Mouse (Mus musculus) limb, embryonic 15.5 days (tissue): Measurements from ENCODE around the gene Adssl1. TPM values are rescaled to one million over a fixed set of nuclear protein-coding genes. Genes with fewer than 3 reads are reported as not detected.
A peak's percentile ranks its signal among the peaks of the same experiment; 100 is the strongest.

Experiments used
- ATAC-seq: fragments of 200-750 bp; cut with Nextera tagmentation; 2 replicates; pipeline ENCODE4 v1.8.0; 2017; ENCODE audit warnings: low read depth, moderate TSS enrichment; ENCODE audit not compliant: insufficient number of reproducible peaks, low FRiP score, low TSS enrichment
- H3K27ac ChIP-seq: fragments of 300-500 bp; sonication (generic); 2 replicates; pipeline ENCODE4 v1.5.1; 2015; ENCODE audit warnings: moderate library complexity, mild to moderate bottlenecking, inconsistent platforms
- H3K27me3 ChIP-seq: fragments of 300-500 bp; sonication (generic); 2 replicates; pipeline ENCODE4 v1.6.1; 2015; ENCODE audit warnings: inconsistent platforms
- H3K36me3 ChIP-seq: fragments of 300-500 bp; sonication (generic); 2 replicates; pipeline ENCODE4 v1.6.1; 2015; ENCODE audit warnings: inconsistent platforms
- H3K4me1 ChIP-seq: fragments of 300-500 bp; sonication (generic); 2 replicates; pipeline ENCODE4 v1.6.1; 2015; ENCODE audit warnings: inconsistent platforms
- H3K4me2 ChIP-seq: fragments of 300-500 bp; sonication (generic); 2 replicates; pipeline ENCODE4 v1.6.1; 2015; ENCODE audit warnings: mild to moderate bottlenecking, inconsistent platforms
- H3K4me3 ChIP-seq: fragments of 300-500 bp; sonication (generic); 2 replicates; pipeline ENCODE4 v1.5.1; 2015; ENCODE audit warnings: mild to moderate bottlenecking, inconsistent platforms
- H3K9ac ChIP-seq: fragments of 300-500 bp; sonication (generic); 2 replicates; pipeline ENCODE4 v1.6.1; 2015; ENCODE audit warnings: inconsistent platforms
- H3K9me3 ChIP-seq: fragments of 300-500 bp; sonication (generic); 2 replicates; pipeline ENCODE4 v1.6.1; 2016; ENCODE audit warnings: inconsistent platforms
- WGBS: fragments of 180-500 bp; shearing (Covaris S2); methylation state at CpG from one replicate; pipeline ENCODE4 v1.1.7; 2015; 5-methylcytosine and 5-hydroxymethylcytosine counted together
- polyA plus RNA-seq: library from polyadenylated mRNA; unstranded; fragments of >200 nt; fragmentation: Nextera tagmentation; extraction: Ambion mirVana; gene quantifications from 2 replicates; pipeline ENCODE4 v1.2.1, GENCODE M21; 2015

Adssl1 gene
- polyA plus RNA-seq, 1 experiment from 2014 or later = 11.6 TPM

- ATAC-seq = peak; percentile 50; the same call in 1 of the 2 replicates
- H3K27ac ChIP-seq = peak overlapping the region; percentile 33
- peaks cover 25% of the 10 kb centered on the region for H3K4me1 ChIP-seq
- peak overlapping the region; percentile 45 for H3K4me2 ChIP-seq
- 33% methylated on average over 19 of the region's 19 CpGs for WGBS
- no peaks in the 10 kb centered on the region for H3K27me3 ChIP-seq
- H3K9ac ChIP-seq = 0 out of 2 replicates have a peak overlapping the region, but pooled peaks have one; percentile 18
- no peaks in the 10 kb centered on the region for H3K36me3 ChIP-seq
- H3K4me3 ChIP-seq = peak overlapping the region; percentile 28
- no peaks in the 10 kb centered on the region for H3K9me3 ChIP-seq
Measured at GRCm38 (mm10) chr12:112628928-112629721, 9.3 kb downstream of the Adssl1 start.

DNA sequence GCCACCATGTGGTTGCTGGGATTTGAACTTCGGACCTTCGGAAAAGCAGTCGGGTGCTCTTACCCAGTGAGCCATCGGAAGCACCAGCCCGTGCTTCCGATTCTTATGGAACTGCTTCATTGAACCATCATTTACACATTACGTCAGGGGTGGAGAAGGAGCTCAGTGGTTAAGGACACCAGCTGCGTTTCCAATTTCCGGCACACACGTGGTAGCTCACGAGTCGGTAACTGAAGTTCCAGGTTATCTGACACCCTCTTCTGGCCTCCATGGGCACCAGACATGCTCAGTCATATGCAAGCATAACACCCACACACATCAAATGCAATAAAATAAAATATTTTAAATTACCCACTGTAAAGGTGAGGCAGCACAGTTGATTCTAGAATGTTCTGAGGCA, 10.2 kb downstream of the Adssl1 start:
- Histone ChIP-seq H3K36me3 (no peaks in the 10 kb centered on the region), H3K9ac (no peak overlapping the region), H3K4me2 (no peak overlapping the region), H3K27me3 (no peaks in the 10 kb centered on the region), H3K4me1 (peaks cover 25% of the 10 kb centered on the region), H3K9me3 (no peaks in the 10 kb centered on the region), H3K4me3 (no peak overlapping the region), H3K27ac (no peak overlapping the region)
- WGBS = 92% methylated on average over 12 of the region's 12 CpGs
- ATAC-seq = no peak

GRCm38 (mm10) chr12:112630796-112631195, 11.0 kb downstream of the Adssl1 start:
- WGBS = 87% methylated on average over 5 of the region's 5 CpGs
- Histone ChIP-seq H3K4me3 (no peak overlapping the region), H3K9me3 (no peaks in the 10 kb centered on the region), H3K27me3 (no peaks in the 10 kb centered on the region), H3K27ac (no peak overlapping the region), H3K36me3 (no peaks in the 10 kb centered on the region), H3K4me2 (no peak overlapping the region), H3K4me1 (peaks cover 25% of the 10 kb centered on the region), H3K9ac (no peak overlapping the region)
- ATAC-seq = no peak

DNA sequence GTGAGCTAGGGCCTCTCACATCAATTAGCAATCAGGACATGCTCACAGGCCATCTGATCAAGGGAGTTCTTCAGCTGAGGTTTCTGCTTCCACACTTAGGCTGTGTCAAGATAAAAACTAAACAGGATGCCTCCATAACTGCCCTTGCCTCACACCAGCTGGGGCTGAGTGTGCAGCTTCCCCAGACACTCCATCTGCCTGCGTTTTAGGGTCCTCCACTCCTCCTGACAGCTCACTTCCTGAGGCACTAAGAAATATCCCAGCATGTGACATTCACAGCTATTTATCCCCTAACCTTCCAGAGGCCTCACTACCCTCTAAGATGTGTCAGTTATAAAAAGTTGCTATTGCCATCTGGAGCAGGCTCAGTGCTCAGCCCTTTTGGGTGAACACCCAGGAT, 11.6 kb downstream of the Adssl1 start:
- ATAC-seq = no peak

DNA sequence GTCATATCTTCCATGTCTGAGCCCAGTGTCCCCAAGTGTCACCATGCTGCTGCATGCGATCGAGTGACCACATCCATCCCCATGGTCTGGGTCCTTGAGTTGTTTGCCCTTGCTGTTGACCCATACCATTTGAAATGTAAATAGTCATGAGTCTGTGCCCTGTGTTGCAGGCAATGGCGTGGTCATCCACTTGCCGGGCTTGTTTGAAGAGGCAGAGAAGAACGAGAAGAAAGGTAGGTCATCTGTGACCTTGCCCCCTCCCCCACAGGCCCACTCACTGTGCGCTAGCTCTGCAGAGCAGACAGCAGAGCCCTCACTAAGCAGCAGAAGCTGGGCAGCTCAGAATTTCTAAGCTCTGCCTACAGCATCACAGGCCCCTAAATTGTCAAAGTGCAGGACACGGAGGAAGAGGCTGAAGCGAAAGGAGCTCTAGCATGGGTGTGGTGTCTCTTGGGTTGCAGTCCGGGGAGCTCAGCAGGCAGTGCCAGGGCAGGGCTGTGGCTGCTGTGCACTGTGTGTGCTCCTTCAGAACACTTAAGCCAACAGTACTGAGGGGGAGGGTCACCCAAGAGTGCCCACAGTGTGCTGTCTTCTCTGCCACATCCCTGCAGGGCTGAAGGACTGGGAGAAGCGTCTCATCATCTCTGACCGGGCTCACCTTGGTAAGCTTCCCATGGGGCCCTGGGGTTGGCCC, 12.4 kb downstream of the Adssl1 start:
- Histone ChIP-seq H3K36me3 (no peaks in the 10 kb centered on the region), H3K27ac (no peak overlapping the region), H3K9ac (no peak overlapping the region), H3K4me1 (peaks cover 15% of the 10 kb centered on the region), H3K9me3 (no peaks in the 10 kb centered on the region), H3K4me2 (no peak overlapping the region), H3K4me3 (no peak overlapping the region), H3K27me3 (no peaks in the 10 kb centered on the region)
- WGBS = 78% methylated on average over 11 of the region's 11 CpGs
- no peak for ATAC-seq

More for the DNA sequence above, 11.6 kb downstream of the Adssl1 start:
- H3K27me3 ChIP-seq = no peaks in the 10 kb centered on the region
- H3K4me1 ChIP-seq = peaks cover 19% of the 10 kb centered on the region
- H3K4me3 ChIP-seq = no peak overlapping the region
- WGBS = 15% methylated on average over 1 of the region's 1 CpGs
- H3K9ac ChIP-seq = no peak overlapping the region
- H3K4me2 ChIP-seq = no peak overlapping the region
- no peak overlapping the region for H3K27ac ChIP-seq
- H3K9me3 ChIP-seq = no peaks in the 10 kb centered on the region
- H3K36me3 ChIP-seq = no peaks in the 10 kb centered on the region

DNA sequence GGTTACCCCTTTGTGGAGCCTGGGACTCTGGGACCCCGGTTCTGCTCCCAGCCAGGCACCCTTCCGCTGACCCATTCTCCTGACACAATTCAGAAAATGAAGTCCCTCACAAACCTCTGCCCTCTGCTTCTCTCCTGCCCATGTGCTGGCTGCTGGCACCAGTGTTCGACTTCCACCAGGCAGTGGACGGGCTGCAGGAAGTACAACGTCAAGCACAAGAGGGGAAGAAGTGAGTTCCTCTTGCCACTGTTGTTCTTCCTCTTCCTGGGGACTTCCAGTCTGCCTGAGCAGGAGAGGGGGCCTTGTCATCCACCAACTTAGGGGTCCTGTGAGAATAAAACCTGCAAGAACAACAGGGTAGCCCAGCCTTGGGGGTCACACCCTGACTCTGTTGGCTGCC, 13.1 kb downstream of the Adssl1 start:
- Histone ChIP-seq H3K27ac (no peak overlapping the region), H3K9ac (no peak overlapping the region), H3K27me3 (no peaks in the 10 kb centered on the region), H3K36me3 (no peaks in the 10 kb centered on the region), H3K4me2 (no peak overlapping the region), H3K9me3 (no peaks in the 10 kb centered on the region), H3K4me1 (peaks cover 15% of the 10 kb centered on the region), H3K4me3 (no peak overlapping the region)
- 82% methylated on average over 5 of the region's 5 CpGs for WGBS
- ATAC-seq = no peak

DNA sequence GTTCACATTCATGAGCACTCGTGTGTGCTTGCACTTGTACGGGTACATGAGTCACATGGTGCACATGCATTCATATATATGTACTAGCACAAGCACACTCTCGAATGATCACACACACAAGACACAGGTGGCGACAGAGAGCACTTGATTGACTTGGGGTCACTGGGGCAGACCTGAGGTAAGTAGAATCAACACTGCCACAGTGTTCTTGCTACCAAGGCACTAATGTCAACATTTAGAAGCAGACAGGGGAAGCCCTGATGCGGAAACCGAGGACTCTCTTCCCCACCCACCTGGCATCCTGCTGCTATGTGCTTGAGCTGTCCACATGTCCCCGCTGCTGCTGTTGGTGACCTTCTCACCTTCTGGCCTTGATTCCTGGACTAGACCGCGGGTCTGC, 13.8 kb downstream of the Adssl1 start:
- no peaks in the 10 kb centered on the region for H3K9me3 ChIP-seq
- no peaks in the 10 kb centered on the region for H3K27me3 ChIP-seq
- ATAC-seq = no peak
- no peak overlapping the region for H3K4me3 ChIP-seq
- no peak overlapping the region for H3K9ac ChIP-seq
- no peaks in the 10 kb centered on the region for H3K36me3 ChIP-seq
- no peak overlapping the region for H3K27ac ChIP-seq
- 75% methylated on average over 9 of the region's 9 CpGs for WGBS
- peaks cover 7% of the 10 kb centered on the region for H3K4me1 ChIP-seq
- H3K4me2 ChIP-seq = no peak overlapping the region

GRCm38 (mm10) chr12:112639526-112639925, 19.7 kb downstream of the Adssl1 start:
- Histone ChIP-seq H3K4me2 (no peak overlapping the region), H3K27me3 (no peaks in the 10 kb centered on the region), H3K9me3 (no peaks in the 10 kb centered on the region), H3K27ac (no peak overlapping the region), H3K9ac (no peak overlapping the region), H3K4me3 (no peak overlapping the region), H3K4me1 (0 out of 2 replicates have a peak, but pooled peaks cover 3% of the 10 kb centered on the region), H3K36me3 (no peaks in the 10 kb centered on the region)
- ATAC-seq = no peak
- 77% methylated on average over 10 of the region's 10 CpGs for WGBS

- Histone ChIP-seq H3K4me3 (no peak overlapping the region), H3K27ac (no peak overlapping the region), H3K9ac (no peak overlapping the region), H3K4me1 (peaks cover 23% of the 10 kb centered on the region), H3K4me2 (no peak overlapping the region), H3K27me3 (no peaks in the 10 kb centered on the region), H3K36me3 (peaks cover 11% of the 10 kb centered on the region), H3K9me3 (no peaks in the 10 kb centered on the region)
- no peak for ATAC-seq
- 87% methylated on average over 6 of the region's 6 CpGs for whole genome bisulfite sequencing
Measured at GRCm38 (mm10) chr12:112643126-112643525, 23.3 kb downstream of the Adssl1 start.

GRCm38 (mm10) chr12:112644180-112644854, 24.5 kb downstream of the Adssl1 start, which contains the start of gene Siva1:
Gene Siva1 (plus strand): TSS chr12:112644679.
- H3K9ac ChIP-seq = peak within 1 kb of the TSS; percentile 59
- no peaks in the 10 kb centered on the region for H3K27me3 ChIP-seq
- peak within 1 kb of the TSS; percentile 91 for H3K27ac ChIP-seq
- peaks cover 23% of the 10 kb centered on the region for H3K4me1 ChIP-seq
- under 1% methylated on average over 41 of the region's 46 CpGs for WGBS
- no peaks in the 10 kb centered on the region for H3K9me3 ChIP-seq
- peaks cover 23% of the 10 kb centered on the region for H3K36me3 ChIP-seq
- ATAC-seq = peak; percentile 99
- H3K4me3 ChIP-seq = peak within 1 kb of the TSS; percentile 66
- peak within 1 kb of the TSS; percentile 77 for H3K4me2 ChIP-seq

DNA sequence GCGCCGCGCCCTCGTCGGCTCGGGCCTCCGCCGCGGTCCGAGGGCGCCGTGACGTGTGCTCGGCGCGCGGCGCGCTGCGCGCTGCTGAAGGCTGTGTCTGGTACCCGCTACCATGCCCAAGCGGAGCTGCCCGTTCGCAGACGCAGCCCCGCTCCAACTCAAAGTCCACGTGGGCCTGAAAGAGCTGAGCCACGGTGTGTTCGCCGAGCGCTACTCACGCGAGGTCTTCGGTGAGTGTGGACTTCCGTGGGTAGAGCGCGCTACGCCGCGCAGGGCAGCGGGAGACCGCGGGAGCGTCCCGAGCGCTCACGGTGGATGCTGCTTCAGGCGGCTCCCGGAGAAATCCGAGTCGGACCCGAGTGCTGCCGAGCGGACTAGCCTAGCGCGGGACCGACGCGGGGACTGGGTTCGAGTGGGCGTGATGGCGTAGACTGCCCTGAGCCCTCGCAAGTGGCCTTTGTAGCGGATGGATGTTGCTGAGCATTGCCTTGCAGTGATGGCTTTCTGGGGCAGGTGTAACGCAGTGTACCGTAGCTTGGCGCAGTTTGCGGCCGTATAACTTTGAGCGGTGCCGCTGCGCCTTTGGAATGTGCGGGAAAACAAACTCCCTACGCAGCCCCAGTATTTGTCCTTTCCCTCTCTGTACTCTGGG, 25.1 kb downstream of the Adssl1 start:
- Histone ChIP-seq H3K27ac (peak overlapping the region; percentile 91), H3K27me3 (no peaks in the 10 kb centered on the region), H3K9me3 (no peaks in the 10 kb centered on the region), H3K4me1 (peaks cover 23% of the 10 kb centered on the region), H3K4me3 (peak overlapping the region; percentile 66), H3K36me3 (peaks cover 30% of the 10 kb centered on the region), H3K9ac (peak overlapping the region; percentile 59), H3K4me2 (peak overlapping the region; percentile 77)
- no peak; the same call in 1 of the 2 replicates for ATAC-seq
- WGBS = under 1% methylated on average over 75 of the region's 75 CpGs
